Mouse (Mus musculus) kidney, embryonic 14.5 days (tissue): ENCODE measurements at regions not wholly inside any gene's neighbourhood (a gene's known extent, or its start where the extent isn't known, plus 50 kb on each side); places are given as distances from the start of the nearest gene placed in this dataset.

Experiments used
- ATAC-seq: fragments of 200-750 bp; cut with Nextera tagmentation; 2 replicates; pipeline ENCODE4 v1.8.0; 2017; ENCODE audit warnings: moderate number of reproducible peaks, mild to moderate bottlenecking, moderate TSS enrichment, moderate library complexity; ENCODE audit not compliant: low FRiP score, low TSS enrichment
- H3K27ac ChIP-seq: fragments of 300-500 bp; sonication (generic); 2 replicates; pipeline ENCODE4 v1.5.1; 2014; ENCODE audit warnings: low read depth, mild to moderate bottlenecking, low read length, moderate library complexity, mixed read lengths
- H3K27me3 ChIP-seq: fragments of 300-500 bp; sonication (generic); 2 replicates; pipeline ENCODE4 v1.6.1; 2014; ENCODE audit warnings: mild to moderate bottlenecking, low read length; ENCODE audit not compliant: control insufficient read depth, insufficient read depth
- H3K36me3 ChIP-seq: fragments of 300-500 bp; sonication (generic); 2 replicates; pipeline ENCODE4 v1.6.1; 2014; ENCODE audit warnings: low read length, mixed read lengths; ENCODE audit not compliant: control insufficient read depth, insufficient read depth
- H3K4me1 ChIP-seq: fragments of 300-500 bp; sonication (generic); 2 replicates; pipeline ENCODE4 v1.6.1; 2014; ENCODE audit warnings: low read length, mixed read lengths; ENCODE audit not compliant: control insufficient read depth, insufficient read depth
- H3K4me2 ChIP-seq: fragments of 300-500 bp; sonication (generic); replicated peaks from 2 replicates; pipeline ENCODE4 v1.6.1; 2014; ENCODE audit warnings: low read depth, mild to moderate bottlenecking, low read length
- H3K4me3 ChIP-seq: fragments of 300-500 bp; sonication (generic); 2 replicates; pipeline ENCODE4 v1.5.1; 2014; ENCODE audit warnings: mild to moderate bottlenecking, low read length
- H3K9ac ChIP-seq: fragments of 300-500 bp; sonication (generic); 2 replicates; pipeline ENCODE4 v1.6.1; 2014; ENCODE audit warnings: low read depth, mild to moderate bottlenecking, low read length, moderate library complexity
- H3K9me3 ChIP-seq: fragments of 300-500 bp; sonication (generic); 2 replicates; pipeline ENCODE4 v1.6.1; 2016; ENCODE audit warnings: low read length; ENCODE audit not compliant: control insufficient read depth
- WGBS: fragments of 180-500 bp; shearing (Covaris S2); extraction: QIAGEN DNeasy Blood & Tissue Kit; methylation state at CpG from one replicate; pipeline ENCODE4 v1.1.7; 2014; 5-methylcytosine and 5-hydroxymethylcytosine counted together

GRCm38 (mm10) chr4:53315876-53316762 is 124.1 kb upstream of the Slc44a1 start:
- H3K4me1 ChIP-seq = 0 out of 2 replicates have a peak, but pooled peaks cover 12% of the 10 kb centered on the region
- no peak overlapping the region for H3K4me2 ChIP-seq
- H3K27me3 ChIP-seq = no peaks in the 10 kb centered on the region
- no peak overlapping the region for H3K9ac ChIP-seq
- 69% methylated on average over 13 of the region's 13 CpGs for WGBS
- peak; percentile 45; the same call in 1 of the 2 replicates for ATAC-seq
- H3K27ac ChIP-seq = peak overlapping the region; percentile 48
- H3K36me3 ChIP-seq = no peaks in the 10 kb centered on the region
- H3K4me3 ChIP-seq = no peak overlapping the region
- no peaks in the 10 kb centered on the region for H3K9me3 ChIP-seq

DNA sequence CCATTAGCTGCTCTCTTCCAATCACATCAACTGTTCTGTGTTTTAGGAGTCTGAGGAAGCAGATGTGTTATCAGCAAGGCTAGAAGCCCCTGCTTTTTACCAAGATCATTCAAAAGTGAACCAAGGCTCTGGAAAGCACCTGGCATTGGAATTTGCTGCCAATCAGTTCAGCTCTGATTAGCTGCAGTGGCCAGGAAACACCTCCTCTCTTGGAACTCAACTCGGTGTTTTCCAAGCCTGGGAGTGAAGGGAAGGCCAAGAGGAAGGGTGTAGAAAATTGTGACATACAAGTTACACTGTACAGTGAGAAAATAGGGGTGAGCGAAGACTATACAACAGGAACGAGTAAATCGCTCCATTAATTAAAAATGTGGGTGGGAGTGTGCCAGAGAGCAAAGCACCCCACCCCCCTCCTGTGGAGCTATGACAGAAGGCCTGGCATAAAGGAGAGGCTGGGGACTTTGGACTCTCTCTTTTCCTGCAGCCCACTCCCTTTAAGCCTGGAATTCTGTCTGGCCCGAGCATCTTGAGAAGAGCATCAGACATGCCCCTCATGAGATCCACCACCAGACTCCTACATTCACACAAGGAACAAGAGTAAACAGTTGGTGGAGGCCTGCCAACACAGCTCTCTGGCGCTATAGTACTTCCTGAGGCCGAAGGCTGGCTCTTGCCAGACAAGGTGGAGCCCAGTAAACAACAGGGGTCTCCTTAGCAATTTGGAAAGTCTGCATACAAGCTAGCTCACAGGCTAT is 124.9 kb upstream of the Slc44a1 start:
- no peak overlapping the region for H3K9ac ChIP-seq
- no peak overlapping the region for H3K4me2 ChIP-seq
- peak; percentile 25; the same call in 1 of the 2 replicates for ATAC-seq
- 0 out of 2 replicates have a peak, but pooled peaks cover 12% of the 10 kb centered on the region for H3K4me1 ChIP-seq
- H3K9me3 ChIP-seq = no peaks in the 10 kb centered on the region
- H3K36me3 ChIP-seq = no peaks in the 10 kb centered on the region
- no peaks in the 10 kb centered on the region for H3K27me3 ChIP-seq
- H3K27ac ChIP-seq = peak overlapping the region; percentile 48
- 79% methylated on average over 7 of the region's 7 CpGs for WGBS
- no peak overlapping the region for H3K4me3 ChIP-seq

DNA sequence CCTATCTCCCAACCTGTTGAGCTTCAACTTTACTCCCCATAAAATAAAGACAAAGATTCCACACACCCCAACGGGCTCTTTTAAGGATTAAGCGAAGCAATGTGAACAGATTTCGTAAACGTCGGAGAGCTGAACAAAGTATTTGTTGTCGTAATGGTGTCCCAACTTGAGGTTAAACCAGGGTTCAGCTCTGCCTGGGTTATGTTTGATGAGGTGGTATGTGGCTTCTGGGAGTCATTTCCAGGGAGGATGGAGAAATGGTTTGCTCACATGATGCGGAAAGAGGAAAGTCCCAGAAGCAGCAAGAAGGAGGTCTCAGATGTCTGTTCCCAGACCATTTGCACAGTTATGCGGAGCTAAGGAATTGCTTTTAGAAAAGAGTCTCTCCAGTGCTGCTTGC is 126.1 kb upstream of the Slc44a1 start:
- Histone ChIP-seq H3K27me3 (no peaks in the 10 kb centered on the region), H3K27ac (no peak overlapping the region), H3K9me3 (no peaks in the 10 kb centered on the region), H3K4me1 (0 out of 2 replicates have a peak, but pooled peaks cover 12% of the 10 kb centered on the region), H3K4me2 (no peak overlapping the region), H3K4me3 (no peak overlapping the region), H3K36me3 (no peaks in the 10 kb centered on the region), H3K9ac (no peak overlapping the region)
- ATAC-seq = no peak
- 93% methylated on average over 8 of the region's 8 CpGs for WGBS

- WGBS = 59% methylated on average over 4 of the region's 4 CpGs
- no peak for ATAC-seq
These were observed 133.1 kb upstream of the Slc44a1 start for GRCm38 (mm10) chr4:53307121-53307520.

GRCm38 (mm10) chr4:53304782-53305385 is 135.3 kb upstream of the Slc44a1 start:
- WGBS = 73% methylated on average over 4 of the region's 4 CpGs
- H3K27ac ChIP-seq = no peak overlapping the region

More at GRCm38 (mm10) chr4:53307121-53307520, 133.1 kb upstream of the Slc44a1 start:
- H3K27ac ChIP-seq = no peak overlapping the region
- H3K4me3 ChIP-seq = no peak overlapping the region
- H3K9me3 ChIP-seq = no peaks in the 10 kb centered on the region
- no peak overlapping the region for H3K4me2 ChIP-seq
- no peak overlapping the region for H3K9ac ChIP-seq
- no peaks in the 10 kb centered on the region for H3K36me3 ChIP-seq
- no peaks in the 10 kb centered on the region for H3K4me1 ChIP-seq
- H3K27me3 ChIP-seq = no peaks in the 10 kb centered on the region

DNA sequence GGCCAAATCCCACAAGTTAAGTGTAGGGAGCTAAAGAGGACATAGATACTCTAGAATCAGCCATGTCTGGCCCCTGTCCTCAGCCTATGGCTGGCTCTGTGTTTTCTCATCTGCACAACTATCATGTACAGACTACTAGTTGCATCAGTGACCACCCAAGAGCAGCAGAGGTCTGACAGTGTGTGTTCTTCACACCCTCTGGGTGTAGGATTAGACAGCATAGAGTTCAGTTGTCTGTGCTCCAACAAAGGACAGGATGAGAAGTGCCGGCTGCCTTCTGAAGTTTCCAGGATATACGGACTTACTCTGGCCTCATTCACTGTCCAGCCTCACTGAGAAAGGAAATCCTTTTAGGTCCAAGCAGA is 135.9 kb upstream of the Slc44a1 start:
- Histone ChIP-seq H3K27ac (peak overlapping the region; percentile 13; the same call in 1 of the 2 replicates), H3K9ac (no peak overlapping the region), H3K4me2 (no peak overlapping the region), H3K36me3 (no peaks in the 10 kb centered on the region), H3K4me1 (no peaks in the 10 kb centered on the region), H3K4me3 (no peak overlapping the region), H3K9me3 (no peaks in the 10 kb centered on the region), H3K27me3 (no peaks in the 10 kb centered on the region)
- WGBS = 27% methylated on average over 2 of the region's 2 CpGs
- peak; percentile 75 for ATAC-seq

More at GRCm38 (mm10) chr4:53304782-53305385, 135.3 kb upstream of the Slc44a1 start:
- no peaks in the 10 kb centered on the region for H3K36me3 ChIP-seq
- ATAC-seq = no peak
- no peaks in the 10 kb centered on the region for H3K4me1 ChIP-seq
- H3K4me2 ChIP-seq = no peak overlapping the region
- no peak overlapping the region for H3K9ac ChIP-seq
- H3K4me3 ChIP-seq = no peak overlapping the region
- no peaks in the 10 kb centered on the region for H3K9me3 ChIP-seq
- no peaks in the 10 kb centered on the region for H3K27me3 ChIP-seq

GRCm38 (mm10) chr4:53303621-53304289 is 136.5 kb upstream of the Slc44a1 start:
- no peaks in the 10 kb centered on the region for H3K4me1 ChIP-seq
- no peak overlapping the region for H3K9ac ChIP-seq
- H3K36me3 ChIP-seq = no peaks in the 10 kb centered on the region
- ATAC-seq = peak; percentile 40; the same call in 1 of the 2 replicates
- no peak overlapping the region for H3K4me2 ChIP-seq
- H3K27ac ChIP-seq = peak overlapping the region; percentile 44; the same call in 1 of the 2 replicates
- H3K27me3 ChIP-seq = no peaks in the 10 kb centered on the region
- H3K9me3 ChIP-seq = no peaks in the 10 kb centered on the region
- no peak overlapping the region for H3K4me3 ChIP-seq
- WGBS = 15% methylated on average over 4 of the region's 4 CpGs

DNA sequence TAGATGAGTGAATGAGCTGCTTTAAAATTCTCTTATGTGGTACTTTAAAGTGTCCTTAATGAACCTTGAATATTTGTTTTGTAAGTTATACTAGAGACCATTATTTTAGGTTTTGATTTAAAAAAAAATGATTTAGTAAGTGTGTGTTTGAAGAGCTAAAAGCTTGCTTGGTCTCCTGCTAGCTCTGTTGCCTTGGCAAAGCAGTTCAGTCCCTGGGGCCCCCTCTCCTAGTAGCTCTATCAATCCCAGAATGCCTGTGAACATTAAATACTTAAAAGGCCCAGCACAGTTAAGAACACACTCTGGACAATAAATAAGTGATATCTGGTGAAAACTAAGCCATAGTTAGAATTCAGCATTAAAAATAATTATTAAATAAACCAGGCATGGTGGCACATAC is 138.3 kb upstream of the Abca1 start:
- Histone ChIP-seq H3K27me3 (no peaks in the 10 kb centered on the region), H3K9me3 (peaks cover 4% of the 10 kb centered on the region), H3K27ac (no peak overlapping the region), H3K4me1 (no peaks in the 10 kb centered on the region), H3K9ac (no peak overlapping the region), H3K36me3 (no peaks in the 10 kb centered on the region), H3K4me2 (no peak overlapping the region), H3K4me3 (no peak overlapping the region)
- no peak for ATAC-seq
